Mouse (Mus musculus) neural tube, embryonic 13.5 days (tissue): ENCODE data around the gene Kcnj10. TPM values are rescaled to one million over a fixed set of nuclear protein-coding genes. Genes with fewer than 3 reads are reported as not detected.

ENCODE experiments used
- ATAC-seq: fragments of 200-750 bp; cut with Nextera tagmentation; 2 replicates; pipeline ENCODE4 v1.8.0; 2017; ENCODE audit warnings: low read depth, mild to moderate bottlenecking, moderate TSS enrichment, moderate library complexity
- H3K27ac ChIP-seq: fragments of 300-500 bp; sonication (generic); replicated peaks from 2 replicates; pipeline ENCODE4 v1.5.1; 2015; ENCODE audit warnings: moderate library complexity, mild to moderate bottlenecking, inconsistent platforms
- H3K27me3 ChIP-seq: fragments of 300-500 bp; sonication (generic); 2 replicates; pipeline ENCODE4 v1.6.1; 2015; ENCODE audit warnings: mild to moderate bottlenecking, inconsistent platforms
- H3K36me3 ChIP-seq: fragments of 300-500 bp; sonication (generic); 2 replicates; pipeline ENCODE4 v1.6.1; 2015; ENCODE audit warnings: mild to moderate bottlenecking, inconsistent platforms
- H3K4me1 ChIP-seq: fragments of 300-500 bp; sonication (generic); replicated peaks from 2 replicates; pipeline ENCODE4 v1.6.1; 2015; ENCODE audit warnings: inconsistent platforms
- H3K4me2 ChIP-seq: fragments of 300-500 bp; sonication (generic); 2 replicates; pipeline ENCODE4 v1.6.1; 2015; ENCODE audit warnings: inconsistent platforms, mild to moderate bottlenecking, moderate library complexity
- H3K4me3 ChIP-seq: fragments of 300-500 bp; sonication (generic); 2 replicates; pipeline ENCODE4 v1.5.1; 2015; ENCODE audit warnings: mild to moderate bottlenecking, inconsistent platforms
- H3K9ac ChIP-seq: fragments of 300-500 bp; sonication (generic); 2 replicates; pipeline ENCODE4 v1.6.1; 2015; ENCODE audit warnings: moderate library complexity, mild to moderate bottlenecking, inconsistent platforms
- H3K9me3 ChIP-seq: fragments of 300-500 bp; sonication (generic); 2 replicates; pipeline ENCODE4 v1.6.1; 2016; ENCODE audit warnings: inconsistent platforms
- WGBS: fragments of 180-500 bp; shearing (Covaris S2); methylation state at CpG from one replicate; pipeline ENCODE4 v1.1.7; 2015; 5-methylcytosine and 5-hydroxymethylcytosine counted together
- polyA plus RNA-seq: library from polyadenylated mRNA; unstranded; fragments of >200 nt; fragmentation: Nextera tagmentation; extraction: Ambion mirVana; gene quantifications from 2 replicates; pipeline ENCODE4 v1.2.1, GENCODE M21; 2015

Gene Kcnj10
- polyA plus RNA-seq, 1 experiment from 2014 or later, result 1.9 TPM

GRCm38 (mm10) chr1:172314911-172315310 lies 26.1 kb upstream of the Kcnj10 start:
- H3K4me3 ChIP-seq, result 0 out of 2 replicates have a peak overlapping the region, but pooled peaks have one; percentile 5
- H3K9ac ChIP-seq, result peak overlapping the region; percentile 47
- H3K4me1 ChIP-seq, result peaks cover 88% of the 10 kb centered on the region

DNA sequence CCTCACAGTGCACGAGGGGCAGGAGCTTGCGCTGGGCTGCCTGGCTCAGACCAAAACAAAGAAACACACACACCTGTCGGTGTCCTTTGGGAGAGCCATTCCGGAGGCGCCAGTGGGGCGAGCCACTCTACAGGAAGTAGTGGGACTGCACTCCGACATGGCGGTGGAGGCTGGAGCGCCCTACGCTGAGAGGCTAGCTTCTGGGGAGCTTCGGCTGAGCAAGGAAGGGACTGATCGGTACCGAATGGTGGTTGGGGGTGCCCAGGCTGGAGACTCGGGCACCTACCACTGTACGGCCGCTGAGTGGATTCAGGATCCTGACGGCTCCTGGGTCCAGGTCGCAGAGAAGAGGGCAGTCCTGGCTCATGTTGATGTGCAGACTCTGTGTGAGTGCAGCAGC lies 23.6 kb upstream of the Kcnj10 start:
- H3K27me3 ChIP-seq, result no peaks in the 10 kb centered on the region
- WGBS, result 60% methylated on average over 18 of the region's 18 CpGs
- peak overlapping the region; percentile 23 for H3K27ac ChIP-seq
- no peak overlapping the region for H3K4me3 ChIP-seq
- peak overlapping the region; percentile 20; the same call in 1 of the 2 replicates for H3K4me2 ChIP-seq
- ATAC-seq, result no peak
- peaks cover 10% of the 10 kb centered on the region for H3K36me3 ChIP-seq
- peaks cover 84% of the 10 kb centered on the region for H3K4me1 ChIP-seq
- no peaks in the 10 kb centered on the region for H3K9me3 ChIP-seq
- 0 out of 2 replicates have a peak overlapping the region, but pooled peaks have one; percentile 31 for H3K9ac ChIP-seq

More at GRCm38 (mm10) chr1:172314911-172315310, 26.1 kb upstream of the Kcnj10 start:
- WGBS, result 30% methylated on average over 3 of the region's 3 CpGs
- ATAC-seq, result peak; percentile 8; the same call in 1 of the 2 replicates
- H3K4me2 ChIP-seq, result peak overlapping the region; percentile 71
- no peaks in the 10 kb centered on the region for H3K27me3 ChIP-seq
- H3K9me3 ChIP-seq, result no peaks in the 10 kb centered on the region
- peaks cover 10% of the 10 kb centered on the region for H3K36me3 ChIP-seq
- H3K27ac ChIP-seq, result peak overlapping the region; percentile 91

DNA sequence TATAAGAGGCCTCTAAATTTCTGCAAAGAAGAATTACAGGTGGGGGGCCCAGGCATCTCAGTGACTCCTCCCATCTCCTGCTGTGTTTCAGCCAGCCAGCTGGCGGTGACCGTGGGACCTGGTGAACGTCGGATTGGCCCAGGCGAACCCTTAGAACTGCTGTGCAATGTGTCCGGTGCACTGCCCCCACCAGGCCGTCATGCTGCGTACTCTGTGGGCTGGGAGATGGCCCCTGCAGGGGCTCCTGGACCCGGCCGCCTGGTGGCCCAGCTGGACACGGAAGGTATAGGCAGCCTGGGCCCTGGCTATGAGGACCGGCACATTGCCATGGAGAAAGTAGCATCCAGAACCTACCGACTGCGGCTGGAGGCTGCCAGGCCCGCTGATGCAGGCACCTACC lies 23.1 kb upstream of the Kcnj10 start:
- Histone ChIP-seq H3K36me3 (peaks cover 10% of the 10 kb centered on the region), H3K27me3 (no peaks in the 10 kb centered on the region), H3K9ac (0 out of 2 replicates have a peak overlapping the region, but pooled peaks have one; percentile 31), H3K4me1 (peaks cover 80% of the 10 kb centered on the region), H3K4me2 (peak overlapping the region; percentile 9; the same call in 1 of the 2 replicates), H3K4me3 (no peak overlapping the region), H3K9me3 (no peaks in the 10 kb centered on the region), H3K27ac (peak overlapping the region; percentile 78)
- 49% methylated on average over 15 of the region's 15 CpGs for WGBS
- ATAC-seq, result no peak

DNA sequence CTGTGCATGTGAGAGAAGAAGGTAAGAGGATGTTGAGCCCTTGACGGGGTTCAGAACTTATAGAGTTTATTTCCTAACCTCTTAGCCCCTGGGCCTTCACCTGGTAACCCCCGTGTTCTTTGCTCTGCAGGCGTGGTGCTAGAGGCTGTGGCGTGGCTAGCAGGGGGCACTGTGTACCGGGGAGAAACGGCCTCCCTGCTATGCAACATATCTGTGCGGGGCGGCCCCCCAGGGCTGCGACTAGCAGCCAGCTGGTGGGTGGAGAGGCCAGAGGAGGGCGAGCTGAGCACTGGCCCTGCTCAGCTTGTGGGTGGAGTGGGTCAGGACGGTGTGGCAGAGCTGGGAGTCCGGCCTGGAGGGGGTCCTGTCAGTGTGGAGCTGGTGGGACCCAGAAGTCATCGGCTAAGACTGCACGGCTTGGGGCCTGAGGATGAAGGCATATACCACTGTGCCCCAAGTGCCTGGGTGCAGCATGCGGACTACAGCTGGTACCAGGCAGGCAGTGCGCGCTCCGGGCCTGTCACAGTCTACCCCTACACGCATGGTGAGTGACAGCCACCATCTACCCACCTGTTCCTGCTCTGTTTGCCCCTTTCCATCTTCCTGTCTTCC lies 22.5 kb upstream of the Kcnj10 start:
- Histone ChIP-seq H3K27ac (peak overlapping the region; percentile 78), H3K4me2 (peak overlapping the region; percentile 3; the same call in 1 of the 2 replicates), H3K4me1 (peaks cover 79% of the 10 kb centered on the region), H3K27me3 (no peaks in the 10 kb centered on the region), H3K4me3 (no peak overlapping the region), H3K9me3 (no peaks in the 10 kb centered on the region), H3K9ac (peak overlapping the region; percentile 31; the same call in 1 of the 2 replicates), H3K36me3 (peaks cover 10% of the 10 kb centered on the region)
- no peak for ATAC-seq
- 67% methylated on average over 19 of the region's 19 CpGs for WGBS

DNA sequence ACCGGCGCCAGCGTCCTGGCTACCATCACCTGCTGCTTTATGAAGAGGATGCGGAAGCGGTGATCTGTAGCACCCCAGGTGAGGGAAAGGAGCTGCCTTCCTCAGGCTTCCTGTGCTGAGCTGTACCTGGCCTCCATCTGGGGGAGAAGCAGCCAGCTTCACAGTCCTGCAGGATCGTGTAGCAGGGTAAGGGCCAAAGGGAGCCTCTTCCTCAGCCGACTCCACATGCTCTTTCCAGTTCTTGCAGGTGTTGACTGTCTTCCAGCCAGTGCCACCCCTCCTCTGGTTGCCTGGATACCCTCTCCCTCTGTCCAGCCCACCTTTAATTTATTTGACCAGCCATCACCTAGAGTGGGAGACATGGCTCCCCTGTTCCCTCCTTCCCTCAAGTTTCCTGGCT lies 21.7 kb upstream of the Kcnj10 start:
- no peak for ATAC-seq
- Histone ChIP-seq H3K9ac (no peak overlapping the region), H3K4me1 (peaks cover 71% of the 10 kb centered on the region), H3K9me3 (no peaks in the 10 kb centered on the region), H3K27me3 (no peaks in the 10 kb centered on the region), H3K36me3 (peaks cover 10% of the 10 kb centered on the region), H3K4me2 (no peak overlapping the region), H3K4me3 (no peak overlapping the region), H3K27ac (peak overlapping the region; percentile 76)
- 64% methylated on average over 7 of the region's 7 CpGs for WGBS

- no peak overlapping the region for H3K4me3 ChIP-seq
- H3K4me1 ChIP-seq, result peaks cover 65% of the 10 kb centered on the region
- peak overlapping the region; percentile 76 for H3K27ac ChIP-seq
- peak; percentile 46 for ATAC-seq
- H3K9me3 ChIP-seq, result no peaks in the 10 kb centered on the region
- peaks cover 10% of the 10 kb centered on the region for H3K36me3 ChIP-seq
- H3K4me2 ChIP-seq, result no peak overlapping the region
- no peaks in the 10 kb centered on the region for H3K27me3 ChIP-seq
- 0 out of 2 replicates have a peak overlapping the region, but pooled peaks have one; percentile 12 for H3K9ac ChIP-seq
- 10% methylated on average over 5 of the region's 5 CpGs for WGBS
These were observed 21.0 kb upstream of the Kcnj10 start for GRCm38 (mm10) chr1:172319921-172320411.

GRCm38 (mm10) chr1:172322725-172323124 lies 18.3 kb upstream of the Kcnj10 start:
- 71% methylated on average over 13 of the region's 13 CpGs for whole genome bisulfite sequencing
- H3K9ac ChIP-seq, result 0 out of 2 replicates have a peak overlapping the region, but pooled peaks have one; percentile 19
- no peak for ATAC-seq

DNA sequence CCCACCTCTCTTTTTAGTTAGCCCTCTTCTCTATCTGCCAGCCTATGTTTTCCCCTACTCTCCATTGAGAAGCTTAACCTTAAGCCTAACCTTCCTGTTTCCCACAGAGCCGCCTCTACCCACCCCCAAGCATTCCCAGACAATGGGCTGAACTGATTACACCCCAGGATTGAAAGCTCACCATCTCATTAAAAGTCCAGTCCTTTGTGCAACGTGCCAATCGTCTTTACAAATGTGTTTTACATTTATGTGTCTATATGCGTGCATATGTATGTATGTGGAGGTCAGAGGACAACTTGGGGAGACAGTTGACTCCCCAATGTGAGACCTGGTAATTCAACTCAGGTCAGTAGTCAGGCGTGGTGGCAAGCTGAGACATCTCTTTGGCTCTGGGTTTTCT lies 17.7 kb upstream of the Kcnj10 start:
- Histone ChIP-seq H3K27me3 (peaks cover 25% of the 10 kb centered on the region), H3K27ac (no peak overlapping the region), H3K9ac (0 out of 2 replicates have a peak overlapping the region, but pooled peaks have one; percentile 19), H3K4me1 (peaks cover 46% of the 10 kb centered on the region), H3K9me3 (no peaks in the 10 kb centered on the region), H3K4me2 (no peak overlapping the region), H3K36me3 (peaks cover 3% of the 10 kb centered on the region), H3K4me3 (no peak overlapping the region)
- 35% methylated on average over 5 of the region's 5 CpGs for WGBS
- no peak for ATAC-seq

More at GRCm38 (mm10) chr1:172322725-172323124, 18.3 kb upstream of the Kcnj10 start:
- Histone ChIP-seq H3K4me3 (no peak overlapping the region), H3K36me3 (peaks cover 7% of the 10 kb centered on the region), H3K4me1 (peaks cover 52% of the 10 kb centered on the region), H3K9me3 (no peaks in the 10 kb centered on the region), H3K4me2 (no peak overlapping the region), H3K27me3 (peaks cover 22% of the 10 kb centered on the region), H3K27ac (no peak overlapping the region)

DNA sequence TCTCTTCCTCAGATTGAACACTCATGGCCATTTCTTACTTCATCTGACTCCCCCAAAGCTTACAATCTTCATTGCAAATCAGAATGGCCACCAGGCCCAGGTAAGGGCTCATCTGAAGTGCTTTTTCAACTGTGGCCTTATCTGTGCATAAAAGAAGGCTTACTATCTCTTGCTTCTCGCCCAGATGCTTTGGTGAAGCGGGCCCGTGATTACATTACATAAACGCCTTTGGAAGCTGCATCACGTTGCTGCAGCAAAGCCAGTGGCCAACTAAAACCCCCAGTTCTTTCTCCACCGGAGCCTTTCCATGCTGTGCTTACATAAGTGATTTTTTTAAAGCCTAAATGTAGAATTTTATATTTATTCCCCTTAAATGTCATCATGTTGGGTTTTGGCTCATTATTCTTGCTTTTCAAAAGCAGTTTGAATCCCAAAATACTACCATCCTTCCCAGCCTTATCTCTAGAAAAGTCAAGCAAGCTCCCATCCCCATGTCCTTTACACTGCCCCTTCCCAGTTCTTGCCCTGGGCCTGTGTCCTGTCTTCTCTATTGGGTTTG lies 17.1 kb upstream of the Kcnj10 start:
- WGBS, result 78% methylated on average over 6 of the region's 6 CpGs
- no peaks in the 10 kb centered on the region for H3K9me3 ChIP-seq
- ATAC-seq, result no peak
- H3K27ac ChIP-seq, result no peak overlapping the region
- no peaks in the 10 kb centered on the region for H3K36me3 ChIP-seq
- H3K9ac ChIP-seq, result no peak overlapping the region
- no peak overlapping the region for H3K4me2 ChIP-seq
- peaks cover 46% of the 10 kb centered on the region for H3K4me1 ChIP-seq
- peaks cover 25% of the 10 kb centered on the region for H3K27me3 ChIP-seq
- H3K4me3 ChIP-seq, result no peak overlapping the region

GRCm38 (mm10) chr1:172324725-172325124 lies 16.3 kb upstream of the Kcnj10 start:
- Histone ChIP-seq H3K27me3 (peaks cover 25% of the 10 kb centered on the region), H3K9ac (0 out of 2 replicates have a peak overlapping the region, but pooled peaks have one; percentile 35), H3K4me2 (no peak overlapping the region), H3K27ac (0 out of 2 replicates have a peak overlapping the region, but pooled peaks have one; percentile 7), H3K4me3 (no peak overlapping the region), H3K4me1 (peaks cover 47% of the 10 kb centered on the region), H3K9me3 (no peaks in the 10 kb centered on the region), H3K36me3 (no peaks in the 10 kb centered on the region)
- WGBS, result 9% methylated on average over 7 of the region's 7 CpGs
- ATAC-seq, result peak; percentile 4; the same call in 1 of the 2 replicates

DNA sequence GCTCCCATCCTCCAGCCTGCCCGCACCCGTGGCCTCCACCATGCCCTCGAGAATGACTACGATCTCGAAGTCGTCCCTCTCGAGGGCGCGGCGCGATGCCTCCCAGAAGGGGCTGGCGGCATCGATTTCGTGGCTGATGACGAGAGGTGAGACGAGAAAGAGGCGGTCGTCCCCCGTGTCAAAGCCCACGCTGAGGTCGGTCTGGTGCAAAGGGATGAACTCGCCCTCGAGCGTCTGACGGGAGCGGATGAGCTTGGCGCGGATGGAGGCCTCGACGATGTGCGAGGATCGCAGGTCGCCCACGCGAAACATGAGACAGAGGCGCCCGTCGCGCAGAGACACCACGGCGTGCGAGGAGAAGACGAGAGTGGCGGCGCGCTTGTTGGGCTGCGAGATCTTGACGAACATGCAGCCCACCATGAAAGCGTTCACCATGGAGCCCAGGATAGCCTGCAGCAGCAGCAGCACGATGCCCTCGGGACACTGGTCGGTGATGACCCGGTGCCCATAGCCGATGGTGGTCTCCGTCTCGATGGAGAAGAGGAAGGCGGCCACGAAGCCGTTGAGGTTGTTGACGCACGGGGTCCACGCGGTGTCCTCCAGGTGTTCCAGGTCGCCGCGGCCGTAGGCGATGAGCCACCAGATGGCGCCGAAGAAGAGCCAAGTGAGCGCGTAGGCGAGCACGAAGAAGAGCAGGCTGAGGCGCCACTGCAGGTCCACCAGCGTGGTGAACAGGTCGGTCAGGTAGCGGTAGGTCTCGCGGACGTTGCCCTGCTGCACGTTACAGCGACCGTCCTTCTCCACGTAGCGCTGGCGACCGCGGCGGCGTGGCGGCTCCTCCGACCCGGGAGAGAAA lies 15.1 kb upstream of the Kcnj10 start:
- H3K4me2 ChIP-seq, result peak overlapping the region; percentile 69
- no peaks in the 10 kb centered on the region for H3K9me3 ChIP-seq
- H3K27me3 ChIP-seq, result peaks cover 25% of the 10 kb centered on the region
- 20% methylated on average over 94 of the region's 94 CpGs for WGBS
- H3K36me3 ChIP-seq, result no peaks in the 10 kb centered on the region
- H3K4me1 ChIP-seq, result peaks cover 35% of the 10 kb centered on the region
- peak overlapping the region; percentile 70 for H3K9ac ChIP-seq
- peak overlapping the region; percentile 45 for H3K4me3 ChIP-seq
- ATAC-seq, result peak; percentile 20
- no peak overlapping the region for H3K27ac ChIP-seq
